Mouse (Mus musculus): ENCODE measurements at regions not wholly inside any gene's neighbourhood (a gene's known extent, or its start where the extent isn't known, plus 50 kb on each side); places are given as distances from the start of the nearest gene placed in this dataset.

GRCm38 (mm10) chr14:28820970-28821369 lies 197.0 kb upstream of the Lrtm1 start:
- TF ChIP-seq CTCF (IDR thresholded peaks at IDR 0.05; ENCODE audit: low read depth) = no peak
- no peak for TF ChIP-seq EP300 (IDR thresholded peaks at IDR 0.05; ENCODE audit: low read depth)
- Histone ChIP-seq H3K27me3 (ENCODE audit: insufficient read depth, low read length) (no peaks in the 10 kb centered on the region), H3K4me1 (ENCODE audit: insufficient read depth) (no peaks in the 10 kb centered on the region), H3K27ac (ENCODE audit: low read depth) (no peak overlapping the region), H3K4me2 (ENCODE audit: low read depth, low read length) (no peak overlapping the region), H3K4me3 (ENCODE audit: low read depth, low read length) (no peak overlapping the region), H3K9me3 (ENCODE audit: low read length) (no peaks in the 10 kb centered on the region), H3K9ac (replicated peaks) (no peak overlapping the region), H3K36me3 (replicated peaks; ENCODE audit: insufficient read depth, low read length) (no peaks in the 10 kb centered on the region)
- DNase-seq (no peak), ATAC-seq (no peak)
- 72% methylated on average over 5 of the region's 5 CpGs for WGBS (ENCODE audit: insufficient replicate concordance)

GRCm38 (mm10) chr14:28827186-28827585 lies 190.8 kb upstream of the Lrtm1 start:
- whole genome bisulfite sequencing (ENCODE audit: insufficient replicate concordance) = 56% methylated on average over 6 of the region's 6 CpGs
- no peaks in the 10 kb centered on the region for H3K9me3 ChIP-seq (ENCODE audit: low read length)
- no peak overlapping the region for H3K9ac ChIP-seq (replicated peaks)
- no peaks in the 10 kb centered on the region for H3K36me3 ChIP-seq (replicated peaks; ENCODE audit: insufficient read depth, low read length)
- TF ChIP-seq CTCF (IDR thresholded peaks at IDR 0.05; ENCODE audit: low read depth) (no peak), EP300 (IDR thresholded peaks at IDR 0.05; ENCODE audit: low read depth) (no peak)
- no peak overlapping the region for H3K4me2 ChIP-seq (ENCODE audit: low read depth, low read length)
- no peak for DNase-seq
- H3K4me3 ChIP-seq (ENCODE audit: low read depth, low read length) = no peak overlapping the region
- no peaks in the 10 kb centered on the region for H3K4me1 ChIP-seq (ENCODE audit: insufficient read depth)
- no peak for ATAC-seq
- no peak overlapping the region for H3K27ac ChIP-seq (ENCODE audit: low read depth)
- H3K27me3 ChIP-seq (ENCODE audit: insufficient read depth, low read length) = no peaks in the 10 kb centered on the region

DNA sequence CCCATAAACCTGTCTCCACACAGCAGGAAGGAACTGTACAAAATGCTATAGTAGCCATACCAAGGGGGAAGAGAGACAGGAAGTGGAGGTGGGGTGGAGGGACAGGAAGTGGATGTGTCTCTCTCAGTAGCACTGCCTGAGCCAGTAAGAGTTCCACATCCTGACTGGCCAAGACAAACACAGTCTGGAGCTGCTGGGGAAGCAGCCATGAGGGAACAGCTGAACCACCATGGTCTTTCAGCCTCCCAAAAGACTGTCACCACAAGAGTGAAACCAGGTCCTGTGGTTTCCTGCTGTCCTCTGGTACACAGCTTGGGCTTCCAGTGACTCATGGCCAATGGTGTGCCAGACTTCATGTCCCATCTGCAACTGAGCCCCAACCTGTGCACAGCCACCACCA lies 180.9 kb upstream of the Lrtm1 start:
- Histone ChIP-seq H3K27ac (ENCODE audit: low read depth) (no peak overlapping the region), H3K27me3 (ENCODE audit: insufficient read depth, low read length) (no peaks in the 10 kb centered on the region), H3K4me3 (ENCODE audit: low read depth, low read length) (no peak overlapping the region), H3K36me3 (replicated peaks; ENCODE audit: insufficient read depth, low read length) (no peaks in the 10 kb centered on the region), H3K9ac (replicated peaks) (no peak overlapping the region), H3K4me2 (ENCODE audit: low read depth, low read length) (no peak overlapping the region), H3K4me1 (ENCODE audit: insufficient read depth) (no peaks in the 10 kb centered on the region), H3K9me3 (ENCODE audit: low read length) (no peaks in the 10 kb centered on the region)
- TF ChIP-seq CTCF (IDR thresholded peaks at IDR 0.05; ENCODE audit: low read depth) (no peak), EP300 (IDR thresholded peaks at IDR 0.05; ENCODE audit: low read depth) (no peak)
- no peak for ATAC-seq
- DNase-seq = no peak

GRCm38 (mm10) chr14:28848831-28849590 lies 169.0 kb upstream of the Lrtm1 start:
- 20% methylated on average over 2 of the region's 2 CpGs for WGBS (ENCODE audit: insufficient replicate concordance)
- no peaks in the 10 kb centered on the region for H3K27me3 ChIP-seq (ENCODE audit: insufficient read depth, low read length)
- no peaks in the 10 kb centered on the region for H3K36me3 ChIP-seq (replicated peaks; ENCODE audit: insufficient read depth, low read length)
- TF ChIP-seq CTCF (IDR thresholded peaks at IDR 0.05; ENCODE audit: low read depth) (peak; percentile 20; the same call in 1 of the 2 replicates), EP300 (IDR thresholded peaks at IDR 0.05; ENCODE audit: low read depth) (no peak)
- H3K4me2 ChIP-seq (ENCODE audit: low read depth, low read length) = no peak overlapping the region
- H3K4me3 ChIP-seq (ENCODE audit: low read depth, low read length) = no peak overlapping the region
- ATAC-seq = no peak
- H3K9ac ChIP-seq (replicated peaks) = no peak overlapping the region
- DNase-seq = peak; percentile 54
- no peak overlapping the region for H3K27ac ChIP-seq (ENCODE audit: low read depth)
- no peaks in the 10 kb centered on the region for H3K4me1 ChIP-seq (ENCODE audit: insufficient read depth)
- no peaks in the 10 kb centered on the region for H3K9me3 ChIP-seq (ENCODE audit: low read length)
